Mouse (Mus musculus) testis, adult 2 months (tissue): ENCODE measurements around the gene D1Ertd622e. TPM values are rescaled to one million over a fixed set of nuclear protein-coding genes. Genes with fewer than 3 reads are reported as not detected.
A peak's percentile ranks its signal among the peaks of the same experiment; 100 is the strongest.

Experiments used
- H3K27ac ChIP-seq: fragments of 200-500 bp; 2 replicates; pipeline ENCODE4 v1.5.1; 2012; ENCODE audit warnings: low read depth, low read length; ENCODE audit not compliant: control insufficient read depth, insufficient read depth
- H3K27me3 ChIP-seq: fragments of 200-500 bp; 2 replicates; pipeline ENCODE4 v1.6.1; 2012; ENCODE audit warnings: mild to moderate bottlenecking, low read length, moderate library complexity; ENCODE audit not compliant: control insufficient read depth, insufficient read depth
- H3K36me3 ChIP-seq: fragments of 200-500 bp; 2 replicates; pipeline ENCODE4 v1.6.1; 2012; ENCODE audit warnings: mild to moderate bottlenecking, low read length; ENCODE audit not compliant: control insufficient read depth, insufficient read depth
- H3K4me1 ChIP-seq: fragments of 200-500 bp; 2 replicates; pipeline ENCODE4 v1.6.1; 2012; ENCODE audit warnings: low read length; ENCODE audit not compliant: control insufficient read depth, insufficient read depth
- H3K4me3 ChIP-seq: fragments of 200-500 bp; 2 replicates; pipeline ENCODE4 v1.5.1; 2012; ENCODE audit warnings: low read depth, mild to moderate bottlenecking, low read length, moderate library complexity, mixed read lengths; ENCODE audit not compliant: control insufficient read depth
- CTCF ChIP-seq: fragments of 200-500 bp; IDR thresholded peaks from 2 replicates; pipeline ENCODE4 v1.5.1; 2012; ENCODE audit warnings: low read depth, mild to moderate bottlenecking, inconsistent platforms, low read length, moderate library complexity; ENCODE audit not compliant: control insufficient read depth, insufficient read depth, insufficient replicate concordance
- POLR2A ChIP-seq: fragments of 200-500 bp; IDR thresholded peaks from 2 replicates; pipeline ENCODE4 v1.6.1; 2012; ENCODE audit warnings: low read depth, mild to moderate bottlenecking, inconsistent platforms, low read length, moderate library complexity; ENCODE audit not compliant: control insufficient read depth
- polyA plus RNA-seq: library from polyadenylated mRNA; depleted of rRNA; stranded (reverse); fragments of >200 nt; gene quantifications from 2 replicates; pipeline ENCODE4 v1.2.3, GENCODE M21; 2012; rRNA removed

D1Ertd622e gene
- 6.8 and 7.2 TPM in 2 replicates for polyA plus RNA-seq

DNA sequence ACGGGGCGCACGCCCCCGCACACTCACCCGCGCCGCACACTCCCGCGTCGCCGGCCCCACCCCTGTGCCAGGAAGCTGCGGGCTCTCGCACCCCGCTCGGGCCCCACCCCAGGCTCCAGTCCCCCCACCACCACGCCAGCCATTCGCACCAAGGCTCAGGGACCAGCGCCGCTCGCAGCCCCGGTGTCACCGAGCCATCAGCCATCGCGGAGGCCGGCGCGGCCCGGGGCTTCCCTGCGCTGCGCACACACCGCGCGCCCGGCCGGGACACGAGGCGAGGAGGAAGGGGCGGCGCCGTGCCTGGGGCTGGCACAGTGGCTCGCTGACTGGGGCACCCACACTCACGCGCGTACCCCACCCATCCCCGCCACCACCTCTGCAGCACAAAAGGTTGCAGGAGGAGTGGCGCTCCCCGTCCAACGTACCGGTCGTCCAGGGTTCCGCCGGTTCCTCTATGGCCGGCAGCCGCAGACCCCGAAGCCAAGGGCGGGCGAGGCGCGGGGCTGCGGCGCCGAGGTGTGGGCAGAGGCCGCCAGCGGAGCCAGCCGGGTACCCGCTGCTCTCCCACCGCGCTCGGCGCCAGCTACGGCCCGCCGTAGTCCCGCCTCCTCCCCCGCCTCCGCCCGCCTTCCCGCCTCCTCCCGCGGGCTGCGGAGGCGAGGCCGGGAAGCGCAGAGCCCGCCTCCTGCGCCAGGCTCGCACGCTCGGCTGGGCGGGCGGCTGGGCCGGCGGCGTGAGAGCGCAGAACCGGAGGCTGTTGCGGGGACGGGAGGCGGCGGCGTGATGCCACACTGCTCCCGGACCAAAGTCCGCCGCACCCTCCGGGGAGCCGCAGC is at the start of gene D1Ertd622e:
TSS of gene D1Ertd622e (minus strand) at position 669 of the 836 bp plus-strand sequence.
- Histone ChIP-seq H3K27ac (no peak within 1 kb of the TSS; the same call in 1 of the 2 replicates), H3K36me3 (no peaks in the 10 kb centered on the region), H3K4me1 (peaks cover 3% of the 10 kb centered on the region), H3K4me3 (peak within 1 kb of the TSS; percentile 79), H3K27me3 (no peaks in the 10 kb centered on the region)
- TF ChIP-seq POLR2A (no peak), CTCF (no peak)

GRCm38 (mm10) chr1:97710520-97710919 is 48.6 kb upstream of the D1Ertd622e start:
- no peaks in the 10 kb centered on the region; the same call in none of the 2 replicates for H3K36me3 ChIP-seq
- H3K27ac ChIP-seq: no peak overlapping the region
- no peaks in the 10 kb centered on the region for H3K4me1 ChIP-seq

DNA sequence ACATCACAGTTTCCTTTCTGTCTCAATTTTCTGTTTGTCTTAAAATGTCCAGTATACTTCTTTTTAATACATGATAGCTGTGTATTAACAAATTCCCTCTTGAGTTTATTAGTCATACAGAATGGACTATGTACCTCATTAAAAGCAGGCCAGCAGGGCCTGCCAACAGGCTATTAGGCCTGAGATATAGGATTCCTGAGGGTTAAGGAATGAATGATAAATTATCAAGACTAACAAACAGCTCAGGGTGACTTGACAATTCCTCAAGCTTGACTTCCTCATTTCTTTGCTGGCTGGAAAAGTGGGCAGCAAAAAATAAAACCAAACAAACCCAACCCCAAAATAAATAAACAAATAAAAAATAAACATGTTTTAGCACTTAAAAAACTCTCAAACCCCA is 43.5 kb upstream of the D1Ertd622e start:
- Histone ChIP-seq H3K4me3 (no peak overlapping the region), H3K27ac (no peak overlapping the region), H3K36me3 (no peaks in the 10 kb centered on the region; the same call in none of the 2 replicates), H3K4me1 (no peaks in the 10 kb centered on the region), H3K27me3 (no peaks in the 10 kb centered on the region)
- no peak for TF ChIP-seq POLR2A
- TF ChIP-seq CTCF: no peak

More at GRCm38 (mm10) chr1:97710520-97710919, 48.6 kb upstream of the D1Ertd622e start:
- no peak overlapping the region for H3K4me3 ChIP-seq
- no peak for TF ChIP-seq POLR2A
- TF ChIP-seq CTCF: no peak
- no peaks in the 10 kb centered on the region for H3K27me3 ChIP-seq

- TF ChIP-seq CTCF (no peak), POLR2A (no peak)
- Histone ChIP-seq H3K4me1 (no peaks in the 10 kb centered on the region), H3K27me3 (no peaks in the 10 kb centered on the region), H3K36me3 (no peaks in the 10 kb centered on the region; the same call in none of the 2 replicates), H3K4me3 (no peak overlapping the region), H3K27ac (no peak overlapping the region)
Measured at GRCm38 (mm10) chr1:97704646-97705045, 42.8 kb upstream of the D1Ertd622e start.

DNA sequence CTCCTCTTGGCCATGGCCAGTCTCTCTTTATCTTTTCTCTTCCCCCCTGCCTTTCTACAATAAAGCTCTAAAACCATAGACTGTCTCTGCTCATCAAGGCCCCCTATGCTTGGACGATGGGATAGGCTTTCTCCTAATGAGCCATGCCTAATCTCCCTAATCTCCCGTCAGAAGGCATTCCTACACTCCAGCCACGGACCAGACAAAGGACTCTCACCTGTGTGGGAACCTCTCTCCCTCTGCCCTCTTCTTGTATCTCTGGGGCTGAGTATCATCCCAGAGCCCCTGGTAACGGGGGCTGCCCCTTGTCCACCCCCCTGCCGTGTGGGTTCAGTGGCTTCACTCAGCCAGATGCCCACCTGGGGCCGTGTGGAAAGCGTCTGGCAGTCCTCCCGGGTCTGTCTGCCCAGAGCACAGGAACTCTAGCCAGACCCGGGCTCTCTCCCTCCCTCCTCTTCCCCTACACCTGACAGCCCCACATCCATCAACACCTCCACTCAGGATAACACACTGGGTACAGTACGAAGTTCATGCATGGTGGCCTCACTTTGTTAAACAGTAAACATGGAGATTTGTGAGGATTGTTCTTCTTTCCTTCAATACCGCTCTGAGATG is 37.2 kb upstream of the D1Ertd622e start:
- Histone ChIP-seq H3K4me3 (no peak overlapping the region), H3K4me1 (peaks cover 4% of the 10 kb centered on the region), H3K36me3 (no peaks in the 10 kb centered on the region), H3K27me3 (no peaks in the 10 kb centered on the region), H3K27ac (no peak overlapping the region)
- TF ChIP-seq POLR2A: no peak
- TF ChIP-seq CTCF: no peak

DNA sequence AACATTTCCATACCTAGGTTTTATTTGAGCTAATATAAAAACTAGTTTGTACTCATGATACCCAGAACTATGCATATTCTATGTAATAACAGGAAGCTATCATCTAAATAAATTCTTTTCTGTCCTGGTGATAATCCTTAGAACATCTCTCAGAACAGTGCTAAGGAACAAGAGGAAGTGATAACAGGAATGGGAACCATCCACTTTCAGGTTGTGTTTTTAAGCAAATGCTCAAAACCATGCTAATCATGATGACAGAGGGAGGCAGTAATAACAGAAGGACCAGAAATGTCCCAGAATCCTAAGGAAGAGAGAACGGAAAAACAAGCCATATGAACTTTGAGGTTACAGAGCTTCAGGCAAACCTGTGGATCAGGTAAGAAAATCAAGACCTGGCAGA is 35.4 kb upstream of the D1Ertd622e start:
- Histone ChIP-seq H3K27ac (no peak overlapping the region), H3K4me1 (peaks cover 4% of the 10 kb centered on the region), H3K27me3 (no peaks in the 10 kb centered on the region), H3K36me3 (no peaks in the 10 kb centered on the region), H3K4me3 (no peak overlapping the region)
- TF ChIP-seq POLR2A (no peak), CTCF (no peak)

- H3K4me3 ChIP-seq: no peak overlapping the region
- no peaks in the 10 kb centered on the region for H3K36me3 ChIP-seq
- no peak for TF ChIP-seq CTCF
- no peak for TF ChIP-seq POLR2A
- no peak overlapping the region for H3K27ac ChIP-seq
- no peaks in the 10 kb centered on the region for H3K4me1 ChIP-seq
- no peaks in the 10 kb centered on the region for H3K27me3 ChIP-seq
Measured at GRCm38 (mm10) chr1:97693825-97694224, 32.0 kb upstream of the D1Ertd622e start.
